Mouse (Mus musculus): ENCODE measurements around the gene Mrps16. TPM values are rescaled to one million over a fixed set of nuclear protein-coding genes. Genes with fewer than 3 reads are reported as not detected.

Mrps16 gene
- total and polyA plus RNA-seq, 3 experiments = 54.7 to 74.9 (median 68.6) TPM

DNA sequence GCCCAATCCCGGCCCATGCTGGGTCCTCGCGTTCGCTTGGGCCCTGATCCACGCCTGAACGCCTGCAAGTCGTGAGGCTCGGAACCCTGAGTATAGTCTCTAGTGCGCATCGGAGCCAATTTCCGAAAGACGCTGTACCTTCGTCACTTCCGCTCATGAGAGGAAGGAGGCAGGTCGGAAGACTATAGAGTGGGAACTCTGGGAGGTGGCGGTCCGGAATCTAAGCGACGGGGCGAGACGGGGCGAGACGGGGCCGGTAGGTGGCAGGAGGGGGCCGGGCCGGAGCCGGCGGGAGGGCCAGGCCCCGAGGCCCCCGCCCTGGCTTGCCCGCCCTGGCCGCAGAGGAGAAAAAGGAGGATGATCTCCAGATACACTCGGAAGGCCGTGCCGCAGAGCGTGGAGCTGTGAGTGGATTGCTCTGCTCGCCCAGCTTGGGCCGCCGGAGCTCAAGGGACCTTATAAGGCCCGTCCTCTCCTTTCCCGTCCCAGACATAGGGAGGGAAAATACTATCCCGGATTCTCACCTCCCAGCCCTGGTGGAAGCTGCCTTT, 45.4 kb downstream of the Mrps16 start, which contains the start of the genes Ecd and Fam149b:
Gene Ecd (minus strand): TSS at position 131 of the 551 bp plus-strand sequence.
Gene Fam149b (plus strand): TSS at position 172 of the 551 bp plus-strand sequence.
- peak; percentile 91 to 92 for DNase-seq
- TF ChIP-seq EP300 (IDR thresholded peaks at IDR 0.05; ENCODE audit: insufficient read depth, low read depth, low read length) (peak; percentile 87), CTCF (IDR thresholded peaks at IDR 0.05) (peak; percentile 75), POLR2A (IDR thresholded peaks at IDR 0.05; ENCODE audit: insufficient read depth, low read depth, low read length) (peak; percentile 72)
- H3K9ac ChIP-seq (ENCODE audit: low read depth, low read length) = peak within 1 kb of the TSS; percentile 90
- intact Hi-C loops (cut with DNase I) = loop anchor here (2.0 to 5.0 kb wide), 2 partner anchors 41 to 51 kb away; partner anchors contain the start of gene Dnajc9
- H3K79me2 ChIP-seq (replicated peaks; ENCODE audit: control insufficient read depth, insufficient read depth, low read length) = 0 out of 2 replicates have a peak, but pooled peaks cover 4% of the 10 kb centered on the region
- peak within 1 kb of the TSS; percentile 96 for H3K27ac ChIP-seq
- peaks cover 2% of the 10 kb centered on the region for H3K4me1 ChIP-seq (ENCODE audit: control insufficient read depth, insufficient read depth, low read length)
- peaks cover 6% of the 10 kb centered on the region for H3K36me3 ChIP-seq (ENCODE audit: control insufficient read depth, insufficient read depth, low read length)
- H3K4me3 ChIP-seq = peak within 1 kb of the TSS; percentile 94
- no peaks in the 10 kb centered on the region for H3K27me3 ChIP-seq (ENCODE audit: control insufficient read depth, insufficient read depth, low read length)
- under 1% methylated on average over 42 of the region's 42 CpGs for WGBS

DNA sequence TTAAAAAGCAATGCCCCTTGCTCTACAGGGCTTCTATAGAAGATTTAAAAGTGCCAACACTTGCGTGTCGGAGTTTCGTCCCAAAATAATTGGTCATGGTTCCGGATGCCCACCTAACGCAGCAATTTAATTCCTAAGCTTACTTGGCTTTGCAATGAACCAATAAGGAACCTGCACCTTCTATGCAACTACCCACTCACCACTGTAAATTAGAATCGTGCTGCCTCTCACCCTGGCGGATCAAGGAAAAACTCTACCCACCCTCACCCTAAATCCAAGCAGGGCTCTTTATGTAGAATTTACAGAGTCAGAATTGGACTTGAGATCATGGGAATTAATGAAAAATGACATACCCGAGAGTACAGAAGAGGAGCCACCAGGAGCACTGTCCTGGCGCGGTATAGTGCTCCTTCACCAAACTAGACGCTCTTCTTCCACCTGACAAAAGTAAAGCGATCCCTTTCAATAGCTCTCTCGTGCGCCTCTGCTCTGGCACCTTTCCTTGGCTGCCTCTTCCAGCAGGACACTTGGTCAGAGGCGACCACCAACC, 45.9 kb downstream of the Mrps16 start:
- H3K4me1 ChIP-seq (ENCODE audit: control insufficient read depth, insufficient read depth, low read length) = peaks cover 2% of the 10 kb centered on the region
- H3K79me2 ChIP-seq (replicated peaks; ENCODE audit: control insufficient read depth, insufficient read depth, low read length) = 0 out of 2 replicates have a peak, but pooled peaks cover 4% of the 10 kb centered on the region
- WGBS = 1% methylated on average over 15 of the region's 15 CpGs
- intact Hi-C loops (cut with DNase I) = loop anchor here (5.0 kb wide), 1 partner anchor 50 kb away; no protein-coding TSS in a partner anchor
- no peak for DNase-seq
- H3K27ac ChIP-seq = peak overlapping the region; percentile 96
- peak overlapping the region; percentile 88 for H3K9ac ChIP-seq (ENCODE audit: low read depth, low read length)
- H3K27me3 ChIP-seq (ENCODE audit: control insufficient read depth, insufficient read depth, low read length) = no peaks in the 10 kb centered on the region
- TF ChIP-seq CTCF (IDR thresholded peaks at IDR 0.05) (no peak), POLR2A (IDR thresholded peaks at IDR 0.05; ENCODE audit: insufficient read depth, low read depth, low read length) (no peak), EP300 (IDR thresholded peaks at IDR 0.05; ENCODE audit: insufficient read depth, low read depth, low read length) (no peak)
- H3K4me3 ChIP-seq = peak overlapping the region; percentile 94
- peaks cover 6% of the 10 kb centered on the region for H3K36me3 ChIP-seq (ENCODE audit: control insufficient read depth, insufficient read depth, low read length)

- no peak for DNase-seq
- TF ChIP-seq POLR2A (IDR thresholded peaks at IDR 0.05; ENCODE audit: insufficient read depth, low read depth, low read length) = no peak
- no peak for TF ChIP-seq CTCF (IDR thresholded peaks at IDR 0.05)
- TF ChIP-seq EP300 (IDR thresholded peaks at IDR 0.05; ENCODE audit: insufficient read depth, low read depth, low read length) = no peak
- Histone ChIP-seq H3K4me3 (no peak overlapping the region), H3K36me3 (ENCODE audit: control insufficient read depth, insufficient read depth, low read length) (peaks cover 6% of the 10 kb centered on the region), H3K27me3 (ENCODE audit: control insufficient read depth, insufficient read depth, low read length) (no peaks in the 10 kb centered on the region), H3K9ac (ENCODE audit: low read depth, low read length) (no peak overlapping the region), H3K27ac (no peak overlapping the region), H3K79me2 (replicated peaks; ENCODE audit: control insufficient read depth, insufficient read depth, low read length) (0 out of 2 replicates have a peak, but pooled peaks cover 4% of the 10 kb centered on the region), H3K4me1 (ENCODE audit: control insufficient read depth, insufficient read depth, low read length) (peaks cover 2% of the 10 kb centered on the region)
- intact Hi-C loops (cut with DNase I) = loop anchor here (5.0 kb wide), 1 partner anchor 49 kb away; no protein-coding TSS in a partner anchor
- 75% methylated on average over 9 of the region's 9 CpGs for WGBS
Measured at GRCm38 (mm10) chr14:20345885-20346284, 47.5 kb downstream of the Mrps16 start.

GRCm38 (mm10) chr14:20340866-20341265, 52.6 kb downstream of the Mrps16 start:
- WGBS = 85% methylated on average over 7 of the region's 7 CpGs
- peaks cover 2% of the 10 kb centered on the region; the same call in 1 of the 2 replicates for H3K4me1 ChIP-seq (ENCODE audit: control insufficient read depth, insufficient read depth, low read length)
- no peak overlapping the region for H3K4me3 ChIP-seq
- no peaks in the 10 kb centered on the region for H3K27me3 ChIP-seq (ENCODE audit: control insufficient read depth, insufficient read depth, low read length)
- intact Hi-C loops (cut with DNase I) = no loop called here
- no peak for DNase-seq
- peaks cover 4% of the 10 kb centered on the region; the same call in 1 of the 2 replicates for H3K79me2 ChIP-seq (replicated peaks; ENCODE audit: control insufficient read depth, insufficient read depth, low read length)
- H3K36me3 ChIP-seq (ENCODE audit: control insufficient read depth, insufficient read depth, low read length) = no peaks in the 10 kb centered on the region
- H3K27ac ChIP-seq = no peak overlapping the region
- TF ChIP-seq POLR2A (IDR thresholded peaks at IDR 0.05; ENCODE audit: insufficient read depth, low read depth, low read length) (no peak), CTCF (IDR thresholded peaks at IDR 0.05) (no peak), EP300 (IDR thresholded peaks at IDR 0.05; ENCODE audit: insufficient read depth, low read depth, low read length) (no peak)
- no peak overlapping the region for H3K9ac ChIP-seq (ENCODE audit: low read depth, low read length)

GRCm38 (mm10) chr14:20340149-20340548, 53.3 kb downstream of the Mrps16 start:
- H3K36me3 ChIP-seq (ENCODE audit: control insufficient read depth, insufficient read depth, low read length) = no peaks in the 10 kb centered on the region
- no peaks in the 10 kb centered on the region for H3K4me1 ChIP-seq (ENCODE audit: control insufficient read depth, insufficient read depth, low read length)
- peaks cover 1% of the 10 kb centered on the region; the same call in 1 of the 2 replicates for H3K79me2 ChIP-seq (replicated peaks; ENCODE audit: control insufficient read depth, insufficient read depth, low read length)
- H3K27ac ChIP-seq = no peak overlapping the region
- peak in 1 of 2 experiments; percentile 21 for DNase-seq
- intact Hi-C loops (cut with DNase I) = no loop called here
- TF ChIP-seq EP300 (IDR thresholded peaks at IDR 0.05; ENCODE audit: insufficient read depth, low read depth, low read length) (no peak), POLR2A (IDR thresholded peaks at IDR 0.05; ENCODE audit: insufficient read depth, low read depth, low read length) (no peak), CTCF (IDR thresholded peaks at IDR 0.05) (peak; percentile 73)
- H3K4me3 ChIP-seq = no peak overlapping the region
- no peak overlapping the region for H3K9ac ChIP-seq (ENCODE audit: low read depth, low read length)
- WGBS = 76% methylated on average over 8 of the region's 8 CpGs
- no peaks in the 10 kb centered on the region for H3K27me3 ChIP-seq (ENCODE audit: control insufficient read depth, insufficient read depth, low read length)

- no peak overlapping the region for H3K9ac ChIP-seq (ENCODE audit: low read depth, low read length)
- no peak for DNase-seq
- H3K79me2 ChIP-seq (replicated peaks; ENCODE audit: control insufficient read depth, insufficient read depth, low read length) = no peaks in the 10 kb centered on the region; the same call in 1 of the 2 replicates
- intact Hi-C loops (cut with DNase I) = no loop called here
- H3K27me3 ChIP-seq (ENCODE audit: control insufficient read depth, insufficient read depth, low read length) = no peaks in the 10 kb centered on the region
- H3K36me3 ChIP-seq (ENCODE audit: control insufficient read depth, insufficient read depth, low read length) = no peaks in the 10 kb centered on the region
- WGBS = 97% methylated on average over 5 of the region's 5 CpGs
- H3K4me1 ChIP-seq (ENCODE audit: control insufficient read depth, insufficient read depth, low read length) = no peaks in the 10 kb centered on the region
- H3K27ac ChIP-seq = no peak overlapping the region
- no peak overlapping the region for H3K4me3 ChIP-seq
- no peak for TF ChIP-seq POLR2A (IDR thresholded peaks at IDR 0.05; ENCODE audit: insufficient read depth, low read depth, low read length)
- 0 out of 2 replicates have a peak, but pooled peaks have one; percentile 2 for TF ChIP-seq CTCF (IDR thresholded peaks at IDR 0.05)
- no peak for TF ChIP-seq EP300 (IDR thresholded peaks at IDR 0.05; ENCODE audit: insufficient read depth, low read depth, low read length)
Measured at GRCm38 (mm10) chr14:20339415-20339814, 54.0 kb downstream of the Mrps16 start.

Other genes starting within 250 kb of the Mrps16 start
- gene Kcnk5, start 211.8 kb downstream of the Mrps16 start, total RNA-seq (2021) = under 1 TPM; 0.65 to 0.70 TPM
- 0.84 and 0.91 TPM in 2 replicates for gene Kcnk5, start 211.8 kb downstream of the Mrps16 start, polyA plus RNA-seq (2012; rRNA removed)
- gene Kcnk16, start 124.4 kb downstream of the Mrps16 start, total RNA-seq (2021) = not detected
- gene Kcnk16, start 124.4 kb downstream of the Mrps16 start, polyA plus RNA-seq (2012; rRNA removed) = not detected in 2 replicates
- gene Nudt13, start 98.9 kb downstream of the Mrps16 start, total RNA-seq (2021) = 10 to 100 TPM; 35.7 to 37.7 TPM
- gene Nudt13, start 98.9 kb downstream of the Mrps16 start, polyA plus RNA-seq (2012; rRNA removed) = 27.4 and 34.1 TPM in 2 replicates
- 10 to 100 TPM; 31.7 to 36.9 TPM for gene Ecd, start 45.5 kb downstream of the Mrps16 start, total RNA-seq (2021)
- 16.2 and 26.2 TPM in 2 replicates for gene Ecd, start 45.5 kb downstream of the Mrps16 start, polyA plus RNA-seq (2012; rRNA removed)
- 10 to 100 TPM; 29.6 to 30.1 TPM for gene Fam149b, start 45.5 kb downstream of the Mrps16 start, total RNA-seq (2021)
- gene Fam149b, start 45.5 kb downstream of the Mrps16 start, polyA plus RNA-seq (2012; rRNA removed) = 23.1 and 36.5 TPM in 2 replicates
- 10 to 100 TPM; 11.9 to 13.4 TPM for gene Dnajc9, start 4.7 kb downstream of the Mrps16 start, total RNA-seq (2021)
- 7.2 and 8.2 TPM in 2 replicates for gene Dnajc9, start 4.7 kb downstream of the Mrps16 start, polyA plus RNA-seq (2012; rRNA removed)
- gene Cfap70, start 58.6 kb upstream of the Mrps16 start, total RNA-seq (2021) = not detected
- 0.70 TPM in 1 of 2 replicates, not detected in the other for gene Cfap70, start 58.6 kb upstream of the Mrps16 start, polyA plus RNA-seq (2012; rRNA removed)
- 10 to 100 TPM; 49.3 to 55.1 TPM for gene Anxa7, start 86.5 kb upstream of the Mrps16 start, total RNA-seq (2021)
- 55.1 and 76.0 TPM in 2 replicates for gene Anxa7, start 86.5 kb upstream of the Mrps16 start, polyA plus RNA-seq (2012; rRNA removed)
- under 1 TPM; 0.26 to 0.48 TPM for gene Mss51, start 103.3 kb upstream of the Mrps16 start, total RNA-seq (2021)
- 0.31 and 0.53 TPM in 2 replicates for gene Mss51, start 103.3 kb upstream of the Mrps16 start, polyA plus RNA-seq (2012; rRNA removed)
- 10 to 100 TPM; 60.9 to 69.2 TPM for gene Ppp3cb, start 152.9 kb upstream of the Mrps16 start, total RNA-seq (2021)
- 16.0 and 35.0 TPM in 2 replicates for gene Ppp3cb, start 152.9 kb upstream of the Mrps16 start, polyA plus RNA-seq (2012; rRNA removed)
- 10 to 100 TPM; 14.1 to 16.2 TPM for gene Usp54, start 247.4 kb upstream of the Mrps16 start, total RNA-seq (2021)
- 10.9 and 16.3 TPM in 2 replicates for gene Usp54, start 247.4 kb upstream of the Mrps16 start, polyA plus RNA-seq (2012; rRNA removed)

Measured in heart, adult 2 months (tissue).